Mouse (Mus musculus) liver, adult 2 months (tissue): ENCODE data around the gene Trim65.

Source experiments
- CTCF ChIP-seq: fragments of 200-500 bp; IDR thresholded peaks from 2 replicates; pipeline ENCODE4 v1.5.1; 2011; ENCODE audit warnings: low read depth, low read length, control low read depth
- POLR2A ChIP-seq: fragments of 200-500 bp; IDR thresholded peaks from 2 replicates; pipeline ENCODE4 v1.6.1; 2011; ENCODE audit warnings: low read length, control low read depth; ENCODE audit not compliant: insufficient read depth; ENCODE audit errors: extremely low read depth

- no peak for TF ChIP-seq CTCF
- TF ChIP-seq POLR2A, result no peak
These were observed 4.7 kb downstream of the Trim65 start for GRCm38 (mm10) chr11:116126261-116126660.
